Mouse (Mus musculus) G1E (cell line): ENCODE measurements at regions not wholly inside any gene's neighbourhood (a gene's known extent, or its start where the extent isn't known, plus 50 kb on each side); places are given as distances from the start of the nearest gene placed in this dataset.

Source experiments
- ATAC-seq: 2 replicates; pipeline ENCODE4 v1.8.0; 2016; ENCODE audit warnings: mild to moderate bottlenecking; ENCODE audit not compliant: insufficient number of reproducible peaks, poor library complexity, low FRiP score, severe bottlenecking; ENCODE audit errors: extremely low read depth
- DNase-seq: peaks from one replicate; pipeline ENCODE4 v3.0.0; 2012; ENCODE audit warnings: low spot score
- H3K27me3 ChIP-seq: 2 replicates; pipeline ENCODE4 v1.6.1; 2012; ENCODE audit warnings: mild to moderate bottlenecking, low read length, inconsistent platforms; ENCODE audit not compliant: insufficient read depth
- H3K36me3 ChIP-seq: replicated peaks from 2 replicates; pipeline ENCODE3; 2012; ENCODE audit warnings: mild to moderate bottlenecking, inconsistent platforms
- H3K4me1 ChIP-seq: 2 replicates; pipeline ENCODE4 v1.6.1; 2012; ENCODE audit warnings: low read depth, low read length, inconsistent platforms, mixed read lengths; ENCODE audit not compliant: insufficient read depth
- H3K4me3 ChIP-seq: 2 replicates; pipeline ENCODE4 v1.5.1; 2012; ENCODE audit warnings: low read depth, mild to moderate bottlenecking, inconsistent platforms, low read length, moderate library complexity, mixed read lengths
- H3K9me3 ChIP-seq: replicated peaks from 2 replicates; pipeline ENCODE4 v1.6.1; 2012; ENCODE audit warnings: inconsistent platforms
- CTCF ChIP-seq: IDR thresholded peaks from 2 replicates; pipeline ENCODE4 v1.5.1; 2012; ENCODE audit warnings: low read depth, low read length, inconsistent platforms, mixed read lengths
- GATA1 ChIP-seq: IDR thresholded peaks from 2 replicates; pipeline ENCODE4 v1.6.1; 2012; ENCODE audit warnings: borderline replicate concordance, low read length, inconsistent platforms, mixed read lengths
- GATA2 ChIP-seq: IDR thresholded peaks from 2 replicates; pipeline ENCODE4 v1.6.1; 2012; ENCODE audit warnings: low read depth, low read length, inconsistent platforms, borderline replicate concordance
- POLR2AphosphoS5 ChIP-seq: IDR thresholded peaks from 2 replicates; pipeline ENCODE4 v1.6.1; 2012; ENCODE audit warnings: low read depth, low read length, inconsistent platforms; ENCODE audit not compliant: insufficient replicate concordance
- TAL1 ChIP-seq: conservative IDR thresholded peaks from 2 replicates; pipeline ENCODE4 v1.6.1; 2012; ENCODE audit warnings: low read depth, low read length, inconsistent platforms, mixed read lengths

DNA sequence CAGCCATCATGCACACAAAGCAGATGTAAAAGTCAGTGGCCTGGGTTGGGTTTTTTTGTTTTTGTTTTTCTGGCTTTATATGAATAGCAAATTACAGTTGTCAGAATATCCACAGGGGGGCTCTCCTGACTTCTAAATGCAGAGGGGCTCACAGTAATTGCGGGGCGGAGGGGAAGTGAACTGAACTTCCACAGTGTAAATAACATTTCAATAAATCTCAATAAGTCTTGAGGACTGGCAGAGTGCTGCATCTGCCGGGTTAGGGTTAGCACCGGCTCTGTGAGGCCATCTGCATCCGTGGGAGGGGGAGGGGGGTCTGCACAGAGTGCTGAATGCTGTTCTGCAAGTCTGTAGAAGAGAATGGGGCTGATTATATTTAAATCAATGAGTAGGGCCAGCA, 50.3 kb upstream of the Arl4c start:
- H3K27me3 ChIP-seq = no peaks in the 10 kb centered on the region
- H3K9me3 ChIP-seq = peaks cover 70% of the 10 kb centered on the region
- ATAC-seq (no peak), DNase-seq (no peak)
- TF ChIP-seq GATA1 (no peak), POLR2AphosphoS5 (no peak), CTCF (no peak), TAL1 (no peak), GATA2 (no peak)
- H3K36me3 ChIP-seq = no peaks in the 10 kb centered on the region
- no peaks in the 10 kb centered on the region for H3K4me1 ChIP-seq
- H3K4me3 ChIP-seq = no peak overlapping the region

GRCm38 (mm10) chr1:88756658-88757057, 54.6 kb upstream of the Arl4c start:
- H3K27me3 ChIP-seq = no peaks in the 10 kb centered on the region
- H3K9me3 ChIP-seq = peaks cover 66% of the 10 kb centered on the region
- no peak for TF ChIP-seq CTCF
- TF ChIP-seq TAL1 = no peak
- TF ChIP-seq GATA1 = no peak
- TF ChIP-seq GATA2 = no peak
- no peak for TF ChIP-seq POLR2AphosphoS5
- no peak for DNase-seq
- H3K4me1 ChIP-seq = no peaks in the 10 kb centered on the region
- H3K4me3 ChIP-seq = no peak overlapping the region
- ATAC-seq = no peak
- no peaks in the 10 kb centered on the region for H3K36me3 ChIP-seq

- no peak for DNase-seq
- Histone ChIP-seq H3K4me3 (no peak overlapping the region), H3K4me1 (no peaks in the 10 kb centered on the region), H3K9me3 (peaks cover 68% of the 10 kb centered on the region), H3K36me3 (no peaks in the 10 kb centered on the region), H3K27me3 (no peaks in the 10 kb centered on the region)
- no peak for ATAC-seq
- TF ChIP-seq GATA1 (no peak), POLR2AphosphoS5 (no peak), CTCF (no peak), TAL1 (no peak), GATA2 (no peak)
Observed at GRCm38 (mm10) chr1:88757162-88757561, 55.1 kb upstream of the Arl4c start.

DNA sequence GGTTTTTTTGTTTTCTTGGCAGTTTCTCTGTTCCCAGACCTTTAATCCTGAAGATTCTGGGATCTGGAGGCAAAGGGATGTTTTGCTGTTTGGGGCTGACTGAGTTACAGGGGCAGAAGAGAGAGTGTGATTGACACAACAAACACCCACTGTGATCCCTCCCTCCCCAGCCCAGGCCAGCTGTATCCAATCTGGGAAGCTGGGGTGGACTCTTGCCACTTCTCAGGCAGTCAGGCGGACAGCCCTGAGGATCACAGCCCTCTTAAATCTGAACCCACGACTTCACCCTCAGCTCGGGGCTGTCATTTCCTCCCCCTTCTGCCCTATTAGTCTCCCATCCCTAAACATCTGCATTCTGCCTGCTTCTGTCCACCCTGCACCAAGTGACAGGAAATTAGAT, 55.7 kb upstream of the Arl4c start:
- no peak overlapping the region for H3K4me3 ChIP-seq
- no peak for TF ChIP-seq GATA2
- DNase-seq (no peak), ATAC-seq (no peak)
- no peaks in the 10 kb centered on the region for H3K4me1 ChIP-seq
- H3K27me3 ChIP-seq = no peaks in the 10 kb centered on the region
- H3K9me3 ChIP-seq = peaks cover 67% of the 10 kb centered on the region
- no peaks in the 10 kb centered on the region for H3K36me3 ChIP-seq

DNA sequence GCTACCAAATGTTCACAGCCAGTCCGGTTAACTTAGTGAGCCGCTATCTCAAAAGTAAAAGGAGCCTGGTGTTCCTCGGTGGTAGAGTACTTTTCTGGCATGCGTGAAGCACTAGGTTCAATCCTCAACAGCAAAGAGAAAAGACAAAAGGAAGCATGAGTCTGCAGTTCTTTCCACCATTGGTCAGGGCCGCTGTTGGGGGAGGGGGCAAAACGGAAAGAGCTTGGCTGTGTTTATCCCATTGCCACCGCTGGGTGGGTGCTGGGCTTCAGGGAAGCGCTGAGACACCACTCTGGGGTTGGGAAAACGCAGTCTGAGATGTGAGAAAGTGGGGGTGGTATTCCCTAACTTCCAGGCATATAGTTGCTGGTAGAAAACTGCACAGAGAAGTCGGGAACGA, 58.6 kb upstream of the Arl4c start:
- peaks cover 71% of the 10 kb centered on the region for H3K9me3 ChIP-seq

GRCm38 (mm10) chr1:88761121-88761520, 59.1 kb upstream of the Arl4c start:
- TF ChIP-seq GATA1 (no peak), GATA2 (no peak), POLR2AphosphoS5 (no peak), CTCF (no peak), TAL1 (no peak)
- H3K36me3 ChIP-seq = no peaks in the 10 kb centered on the region
- H3K27me3 ChIP-seq = no peaks in the 10 kb centered on the region
- ATAC-seq (no peak), DNase-seq (no peak)
- peaks cover 73% of the 10 kb centered on the region for H3K9me3 ChIP-seq
- no peaks in the 10 kb centered on the region for H3K4me1 ChIP-seq
- no peak overlapping the region for H3K4me3 ChIP-seq

More for the DNA sequence above, 58.6 kb upstream of the Arl4c start:
- no peak overlapping the region for H3K4me3 ChIP-seq
- ATAC-seq = no peak
- DNase-seq = no peak
- H3K4me1 ChIP-seq = no peaks in the 10 kb centered on the region
- no peaks in the 10 kb centered on the region for H3K27me3 ChIP-seq
- no peaks in the 10 kb centered on the region for H3K36me3 ChIP-seq
- TF ChIP-seq CTCF = no peak
- no peak for TF ChIP-seq TAL1
- no peak for TF ChIP-seq GATA1
- no peak for TF ChIP-seq GATA2
- TF ChIP-seq POLR2AphosphoS5 = no peak

DNA sequence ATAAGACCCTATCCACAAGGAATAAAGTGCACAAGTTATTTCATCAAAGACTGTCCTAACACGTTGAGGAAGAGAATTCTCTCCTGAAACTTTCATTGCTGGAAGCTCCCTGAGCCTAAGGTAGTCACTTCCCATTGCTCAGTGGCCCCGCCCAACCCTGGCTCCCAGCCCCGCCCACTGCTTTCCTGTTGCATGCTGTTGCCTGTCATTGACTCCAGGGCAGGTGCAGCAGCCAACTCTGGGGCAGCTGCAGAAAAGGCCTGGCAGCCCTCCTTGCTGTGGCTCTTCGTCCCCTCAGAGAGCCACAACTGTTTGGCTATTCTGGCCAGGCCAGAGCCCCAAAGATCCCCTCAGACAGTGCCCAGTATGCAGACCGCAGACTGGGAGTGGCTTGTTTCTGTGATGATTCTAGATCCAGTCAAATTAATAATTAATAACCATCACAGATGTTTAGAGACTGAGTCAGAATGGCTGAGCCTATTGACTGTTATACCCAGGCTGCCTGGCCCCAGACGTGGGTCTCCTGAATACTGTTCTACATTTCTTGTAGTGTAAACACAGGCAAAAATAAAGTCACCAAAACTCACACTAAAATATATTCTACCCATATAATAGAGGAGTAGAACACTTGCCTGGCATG, 61.8 kb upstream of the Arl4c start:
- no peak for DNase-seq
- Histone ChIP-seq H3K4me3 (no peak overlapping the region), H3K9me3 (peaks cover 64% of the 10 kb centered on the region), H3K27me3 (no peaks in the 10 kb centered on the region), H3K4me1 (no peaks in the 10 kb centered on the region), H3K36me3 (no peaks in the 10 kb centered on the region)
- TF ChIP-seq GATA1 (no peak), TAL1 (no peak), GATA2 (no peak), CTCF (no peak), POLR2AphosphoS5 (no peak)
- ATAC-seq = no peak
